Mouse (Mus musculus): ENCODE data around the gene Mcm2. TPM values are rescaled to one million over a fixed set of nuclear protein-coding genes. Genes with fewer than 3 reads are reported as not detected.
A peak's percentile ranks its signal among the peaks of the same experiment; 100 is the strongest.

Gene Mcm2
- polyA plus RNA-seq, 1 experiment from 2014 or later = 243 TPM

DNA sequence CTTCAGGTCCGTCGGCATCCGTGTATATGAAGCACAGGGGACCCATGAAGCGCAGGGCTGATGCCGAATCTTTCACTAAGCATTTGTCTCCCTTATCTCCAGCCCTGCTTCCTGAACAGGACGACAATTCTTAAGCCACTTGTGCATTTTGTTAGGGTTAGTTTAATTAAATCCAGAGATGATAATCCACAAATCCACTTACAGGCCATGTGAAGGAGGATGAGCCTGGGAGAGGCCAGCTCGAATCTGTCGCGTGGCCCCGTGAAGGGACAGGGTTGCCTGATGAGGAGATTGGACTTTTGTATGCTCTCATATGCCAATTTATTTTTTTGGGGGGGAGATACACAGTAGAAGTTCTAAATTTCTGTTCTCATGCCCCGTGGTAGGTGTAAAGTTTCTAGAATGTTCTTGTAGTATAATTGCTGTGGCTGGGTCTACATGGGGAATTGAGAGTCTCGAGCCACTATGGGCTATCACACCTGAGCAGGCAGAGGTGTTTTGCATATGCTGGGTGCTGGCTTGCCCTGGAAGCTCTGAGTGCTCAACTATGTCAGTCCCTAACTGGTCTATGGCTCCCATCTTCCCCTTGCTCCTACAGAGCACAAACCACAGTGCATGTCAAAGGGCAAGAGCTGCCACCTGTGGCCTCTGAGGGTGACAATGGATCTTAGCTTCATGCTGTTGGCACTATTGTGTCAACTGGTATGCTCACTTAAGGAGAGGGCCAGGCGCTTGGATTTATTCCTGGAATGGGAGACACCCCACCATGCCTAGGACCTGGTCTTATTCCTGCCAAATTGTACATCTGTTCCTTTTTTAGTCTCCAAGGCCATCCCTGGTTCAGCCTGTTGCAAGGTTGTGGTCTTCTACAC, 38.0 kb upstream of the Mcm2 start:
- Histone ChIP-seq H3K4me2 (no peak overlapping the region), H3K4me3 (no peak overlapping the region), H3K9ac (no peak overlapping the region), H3K36me3 (no peaks in the 10 kb centered on the region), H3K27ac (no peak overlapping the region), H3K9me3 (replicated peaks) (no peaks in the 10 kb centered on the region), H3K4me1 (no peaks in the 10 kb centered on the region), H3K27me3 (replicated peaks) (peaks cover 57% of the 10 kb centered on the region)
- 58% methylated on average over 13 of the region's 13 CpGs for WGBS (ENCODE audit: insufficient replicate concordance)
- no peak for ATAC-seq

- Histone ChIP-seq H3K4me1 (no peaks in the 10 kb centered on the region), H3K27me3 (replicated peaks) (peaks cover 49% of the 10 kb centered on the region), H3K4me2 (no peak overlapping the region), H3K27ac (no peak overlapping the region), H3K9me3 (replicated peaks) (no peaks in the 10 kb centered on the region), H3K36me3 (no peaks in the 10 kb centered on the region), H3K4me3 (no peak overlapping the region), H3K9ac (no peak overlapping the region)
- ATAC-seq = no peak
- 7% methylated on average over 4 of the region's 4 CpGs for WGBS (ENCODE audit: insufficient replicate concordance)
Measured at GRCm38 (mm10) chr6:88935735-88936276, 37.2 kb upstream of the Mcm2 start.

DNA sequence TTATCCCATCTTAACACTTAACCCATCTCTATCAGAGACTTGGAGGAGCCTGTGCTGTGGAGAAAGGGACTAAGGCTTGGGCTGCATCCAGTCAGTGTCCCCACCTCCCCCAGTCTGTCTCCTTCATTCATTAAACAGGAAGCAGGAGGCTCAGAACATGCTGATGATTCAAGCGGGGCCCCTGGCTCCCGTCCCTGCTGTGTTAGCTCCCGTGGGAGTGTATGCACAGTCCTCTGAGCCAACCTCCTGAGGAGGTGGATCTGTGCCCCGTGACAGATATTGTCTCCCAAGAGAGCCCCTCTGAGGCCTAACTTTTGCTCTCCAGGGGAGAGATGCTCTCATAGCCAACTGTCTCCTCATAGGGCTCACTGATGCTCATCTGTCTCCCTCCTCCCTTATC, 36.2 kb upstream of the Mcm2 start:
- H3K36me3 ChIP-seq = no peaks in the 10 kb centered on the region
- no peak overlapping the region for H3K4me2 ChIP-seq
- H3K27ac ChIP-seq = no peak overlapping the region
- WGBS (ENCODE audit: insufficient replicate concordance) = 10% methylated on average over 4 of the region's 4 CpGs
- H3K9me3 ChIP-seq (replicated peaks) = no peaks in the 10 kb centered on the region
- H3K9ac ChIP-seq = no peak overlapping the region
- no peaks in the 10 kb centered on the region for H3K4me1 ChIP-seq
- H3K4me3 ChIP-seq = no peak overlapping the region
- H3K27me3 ChIP-seq (replicated peaks) = peaks cover 39% of the 10 kb centered on the region
- no peak for ATAC-seq

DNA sequence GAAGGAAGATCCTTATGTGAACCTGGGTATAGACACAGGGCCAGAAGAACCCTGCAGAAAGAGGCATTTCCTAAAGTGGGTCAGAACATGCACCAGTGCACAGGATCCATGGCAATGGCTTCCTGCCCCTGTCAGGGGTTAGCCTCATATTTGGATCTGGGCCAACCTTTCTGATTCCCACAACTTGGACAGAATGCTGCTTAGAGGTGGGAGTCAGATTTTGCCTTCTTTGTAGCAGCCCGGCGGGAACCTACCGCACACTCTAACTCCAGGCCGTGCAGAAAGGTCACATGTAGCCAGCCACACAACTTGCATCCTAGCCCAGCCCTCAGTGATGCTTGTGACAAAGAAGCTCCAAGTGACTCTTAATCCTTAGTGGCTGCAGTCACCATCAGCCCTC, 35.6 kb upstream of the Mcm2 start:
- no peaks in the 10 kb centered on the region for H3K9me3 ChIP-seq (replicated peaks)
- H3K4me1 ChIP-seq = no peaks in the 10 kb centered on the region
- H3K27ac ChIP-seq = no peak overlapping the region
- no peaks in the 10 kb centered on the region for H3K36me3 ChIP-seq
- 70% methylated on average over 4 of the region's 4 CpGs for WGBS (ENCODE audit: insufficient replicate concordance)
- ATAC-seq = no peak
- no peak overlapping the region for H3K9ac ChIP-seq
- no peak overlapping the region for H3K4me3 ChIP-seq
- H3K27me3 ChIP-seq (replicated peaks) = peaks cover 35% of the 10 kb centered on the region
- no peak overlapping the region for H3K4me2 ChIP-seq

- Histone ChIP-seq H3K9me3 (replicated peaks) (no peaks in the 10 kb centered on the region), H3K27me3 (replicated peaks) (peaks cover 24% of the 10 kb centered on the region), H3K4me2 (no peak overlapping the region), H3K4me3 (no peak overlapping the region), H3K36me3 (no peaks in the 10 kb centered on the region), H3K4me1 (peaks cover 9% of the 10 kb centered on the region), H3K9ac (no peak overlapping the region), H3K27ac (no peak overlapping the region)
- no peak for ATAC-seq
- WGBS (ENCODE audit: insufficient replicate concordance) = 63% methylated on average over 2 of the region's 2 CpGs
Measured at GRCm38 (mm10) chr6:88931449-88931848, 32.9 kb upstream of the Mcm2 start.

DNA sequence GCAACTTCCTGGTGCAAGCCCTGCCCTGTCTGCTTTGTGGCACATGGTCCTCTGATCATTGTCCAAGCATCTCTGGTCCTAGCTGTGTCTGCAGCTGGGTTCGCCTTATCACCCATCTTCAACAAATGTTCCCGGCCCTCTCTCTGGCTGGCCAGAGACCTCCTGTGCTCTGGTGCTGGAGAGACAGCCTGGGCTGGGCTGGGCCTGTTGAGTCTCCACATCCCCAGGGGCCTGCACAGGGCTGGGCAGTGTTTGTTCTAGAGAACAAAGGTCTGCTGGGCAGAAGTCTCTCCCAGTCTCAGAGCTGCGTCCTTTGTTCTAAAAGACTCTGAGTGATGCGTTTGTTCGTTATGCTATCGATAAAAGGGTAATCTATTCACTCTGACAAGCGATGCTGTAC, 31.5 kb upstream of the Mcm2 start:
- Histone ChIP-seq H3K9ac (no peak overlapping the region), H3K9me3 (replicated peaks) (no peaks in the 10 kb centered on the region), H3K36me3 (no peaks in the 10 kb centered on the region), H3K27ac (no peak overlapping the region), H3K4me3 (no peak overlapping the region), H3K4me2 (no peak overlapping the region), H3K4me1 (peaks cover 19% of the 10 kb centered on the region), H3K27me3 (replicated peaks) (peaks cover 14% of the 10 kb centered on the region)
- WGBS (ENCODE audit: insufficient replicate concordance) = 72% methylated on average over 7 of the region's 7 CpGs
- ATAC-seq = no peak

DNA sequence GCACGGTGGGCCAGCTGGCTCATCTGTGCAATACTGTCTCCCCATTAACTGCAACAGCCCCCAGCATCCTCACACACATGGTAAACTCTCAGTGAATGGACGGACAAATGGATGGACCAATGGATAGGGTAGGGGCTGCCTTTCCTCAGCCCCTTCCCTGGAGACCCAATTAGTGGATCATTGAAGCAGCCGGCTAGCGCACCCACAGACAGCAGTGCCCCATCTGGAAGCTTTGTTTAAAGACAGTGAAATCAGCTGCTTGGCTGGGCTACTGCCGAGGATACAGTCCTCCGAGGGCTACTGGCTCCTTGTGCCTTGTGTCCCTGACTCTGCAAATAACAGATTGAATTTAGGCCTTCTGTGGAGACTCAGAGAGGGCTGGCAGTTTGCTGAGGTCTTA, 30.9 kb upstream of the Mcm2 start:
- Histone ChIP-seq H3K9ac (no peak overlapping the region), H3K4me2 (no peak overlapping the region), H3K9me3 (replicated peaks) (no peaks in the 10 kb centered on the region), H3K36me3 (no peaks in the 10 kb centered on the region), H3K27ac (no peak overlapping the region), H3K4me3 (no peak overlapping the region), H3K4me1 (peaks cover 21% of the 10 kb centered on the region), H3K27me3 (replicated peaks) (peaks cover 9% of the 10 kb centered on the region)
- WGBS (ENCODE audit: insufficient replicate concordance) = 72% methylated on average over 6 of the region's 6 CpGs
- no peak for ATAC-seq

- no peak overlapping the region for H3K4me2 ChIP-seq
- H3K9me3 ChIP-seq (replicated peaks) = no peaks in the 10 kb centered on the region
- peaks cover 24% of the 10 kb centered on the region for H3K4me1 ChIP-seq
- no peak overlapping the region for H3K4me3 ChIP-seq
- H3K36me3 ChIP-seq = no peaks in the 10 kb centered on the region
- H3K27me3 ChIP-seq (replicated peaks) = peaks cover under 1% of the 10 kb centered on the region; the same call in 1 of the 2 replicates
- no peak overlapping the region for H3K9ac ChIP-seq
- WGBS (ENCODE audit: insufficient replicate concordance) = 50% methylated on average over 5 of the region's 5 CpGs
- H3K27ac ChIP-seq = no peak overlapping the region
- no peak for ATAC-seq
Measured at GRCm38 (mm10) chr6:88928576-88928975, 30.0 kb upstream of the Mcm2 start.

DNA sequence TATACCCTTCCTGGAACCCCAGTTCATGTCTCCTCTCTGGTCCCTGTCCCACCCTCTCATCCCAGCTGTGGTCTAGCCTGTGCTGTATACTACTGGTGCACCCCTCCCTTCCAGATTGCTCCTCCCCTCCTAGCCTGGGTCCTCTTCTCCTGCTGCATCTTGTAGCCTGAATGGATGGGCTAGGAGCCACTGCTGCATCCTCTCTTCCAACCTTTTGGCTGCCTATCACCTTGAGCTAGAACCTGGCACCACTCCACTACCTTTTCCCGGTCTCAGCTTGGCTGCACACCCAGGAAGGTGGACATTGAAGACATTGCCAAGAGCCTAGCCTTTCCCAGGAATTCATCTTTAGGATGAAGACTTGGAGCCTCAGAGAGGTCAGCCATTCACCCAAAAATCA, 29.4 kb upstream of the Mcm2 start:
- H3K36me3 ChIP-seq = no peaks in the 10 kb centered on the region
- no peak overlapping the region for H3K4me3 ChIP-seq
- no peaks in the 10 kb centered on the region for H3K9me3 ChIP-seq (replicated peaks)
- no peaks in the 10 kb centered on the region for H3K27me3 ChIP-seq (replicated peaks)
- peaks cover 24% of the 10 kb centered on the region for H3K4me1 ChIP-seq
- no peak overlapping the region for H3K4me2 ChIP-seq
- no peak overlapping the region for H3K27ac ChIP-seq
- 77% methylated on average over 1 of the region's 1 CpGs for WGBS (ENCODE audit: insufficient replicate concordance)
- no peak for ATAC-seq
- no peak overlapping the region for H3K9ac ChIP-seq

GRCm38 (mm10) chr6:88927595-88927994, 29.0 kb upstream of the Mcm2 start:
- Histone ChIP-seq H3K4me3 (no peak overlapping the region), H3K9me3 (replicated peaks) (no peaks in the 10 kb centered on the region), H3K27me3 (replicated peaks) (no peaks in the 10 kb centered on the region), H3K36me3 (no peaks in the 10 kb centered on the region), H3K27ac (no peak overlapping the region), H3K4me2 (no peak overlapping the region), H3K9ac (no peak overlapping the region), H3K4me1 (peaks cover 24% of the 10 kb centered on the region)
- peak; percentile 24; the same call in 1 of the 2 replicates for ATAC-seq
- 12% methylated on average over 2 of the region's 2 CpGs for WGBS (ENCODE audit: insufficient replicate concordance)

- no peak overlapping the region for H3K4me2 ChIP-seq
- H3K27me3 ChIP-seq (replicated peaks) = no peaks in the 10 kb centered on the region
- peaks cover 24% of the 10 kb centered on the region for H3K4me1 ChIP-seq
- H3K36me3 ChIP-seq = no peaks in the 10 kb centered on the region
- ATAC-seq = peak; percentile 41
- 35% methylated on average over 3 of the region's 3 CpGs for WGBS (ENCODE audit: insufficient replicate concordance)
- no peaks in the 10 kb centered on the region for H3K9me3 ChIP-seq (replicated peaks)
- H3K9ac ChIP-seq = no peak overlapping the region
- no peak overlapping the region for H3K27ac ChIP-seq
- no peak overlapping the region for H3K4me3 ChIP-seq
Measured at GRCm38 (mm10) chr6:88926870-88927269, 28.3 kb upstream of the Mcm2 start.

DNA sequence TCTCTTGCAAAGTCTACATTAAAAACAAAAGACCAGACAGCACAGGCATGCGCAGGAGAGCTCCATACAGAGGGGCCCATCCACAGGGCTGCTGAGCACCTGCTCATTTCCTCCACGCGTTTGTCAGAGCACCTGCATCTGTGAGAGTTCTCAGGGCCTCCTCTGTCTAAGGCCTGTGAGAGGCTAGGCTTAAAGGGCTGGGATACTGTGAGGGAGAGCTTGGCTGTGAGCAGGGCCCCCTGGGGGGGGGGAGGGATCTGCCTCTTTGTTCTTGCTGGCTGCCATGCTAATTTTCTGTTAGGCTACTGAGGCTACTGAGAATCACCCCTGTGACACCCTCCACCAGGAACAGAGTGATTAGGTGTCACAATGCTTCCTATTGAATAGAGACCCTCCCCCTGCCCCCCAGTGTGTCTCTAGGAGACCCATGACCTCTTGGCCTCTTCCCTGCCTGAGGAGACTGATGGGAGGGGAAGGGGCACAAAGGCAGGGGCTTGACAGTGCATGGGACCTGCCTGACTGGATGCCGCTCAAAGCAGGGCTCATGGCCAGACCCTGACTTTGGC, 27.1 kb upstream of the Mcm2 start:
- no peak for ATAC-seq
- H3K9me3 ChIP-seq (replicated peaks) = no peaks in the 10 kb centered on the region
- H3K4me1 ChIP-seq = peaks cover 24% of the 10 kb centered on the region
- no peak overlapping the region for H3K27ac ChIP-seq
- no peak overlapping the region for H3K9ac ChIP-seq
- H3K27me3 ChIP-seq (replicated peaks) = no peaks in the 10 kb centered on the region
- no peaks in the 10 kb centered on the region for H3K36me3 ChIP-seq
- 48% methylated on average over 4 of the region's 4 CpGs for WGBS (ENCODE audit: insufficient replicate concordance)
- H3K4me3 ChIP-seq = no peak overlapping the region
- H3K4me2 ChIP-seq = no peak overlapping the region
